Comparison of ENCODE assay signal across 12 mouse cellular contexts in genomic region chr17:44788982-44789747, GRCm38 (mm10). TPM values are rescaled to one million over a fixed set of nuclear protein-coding genes. Genes with fewer than 3 reads are reported as not detected.
DNase-seq lines count a peak whose midpoint lies in the region; ATAC-seq and TF ChIP-seq lines count a peak whose summit lies in the region.
"Had no signal": no experiment of that assay in that cellular context is flagged by ENCODE, and none has a peak within 500 bp of the region (broad histone marks: within the 10 kb centered on the region; RNA-seq: fewer than 3 reads in every experiment).

No protein-coding gene starts in this region.

- no peak overlapping the region for H3K9ac ChIP-seq in embryonic facial prominence, embryonic 13.5 days
- no peak overlapping the region for H3K9ac ChIP-seq in limb, embryonic 11.5 days (ENCODE audit: low read length)
- no peak overlapping the region for H3K9ac ChIP-seq in ES-Bruce4 (ENCODE audit: low read depth, poor library complexity, severe bottlenecking)
- H3K9ac ChIP-seq in kidney, postnatal 0 days (ENCODE audit: low read depth, low read length), result no peak overlapping the region
- no peak overlapping the region for H3K9ac ChIP-seq in intestine, embryonic 16.5 days (ENCODE audit: low read depth, low read length)

- peaks cover 5% of the 10 kb centered on the region; the same call in 1 of the 2 replicates for H3K27me3 ChIP-seq in embryonic facial prominence, embryonic 13.5 days
- no peaks in the 10 kb centered on the region for H3K27me3 ChIP-seq in embryonic facial prominence, embryonic 10.5 days (replicated peaks; ENCODE audit: low read depth, poor library complexity, severe bottlenecking)
- H3K27me3 ChIP-seq in limb, embryonic 11.5 days (ENCODE audit: control insufficient read depth, insufficient read depth, low read length), result no peaks in the 10 kb centered on the region
- H3K27me3 ChIP-seq in limb, embryonic 10.5 days (ENCODE audit: low read depth, poor library complexity, severe bottlenecking), result no peaks in the 10 kb centered on the region
- H3K27me3 ChIP-seq in ES-Bruce4 (ENCODE audit: control insufficient read depth, insufficient read depth, low read length, poor library complexity, severe bottlenecking), result no peaks in the 10 kb centered on the region
- no peaks in the 10 kb centered on the region for H3K27me3 ChIP-seq in kidney, postnatal 0 days (ENCODE audit: insufficient read depth, low read length)
- H3K27me3 ChIP-seq in intestine, embryonic 16.5 days (replicated peaks; ENCODE audit: control insufficient read depth, insufficient read depth, low read length), result no peaks in the 10 kb centered on the region

- TF ChIP-seq POLR2A in ES-Bruce4 (IDR thresholded peaks at IDR 0.05; ENCODE audit: insufficient read depth, low read length), result no peak

- H3K36me3 ChIP-seq in embryonic facial prominence, embryonic 13.5 days, result peaks cover 14% of the 10 kb centered on the region
- peaks cover 13% of the 10 kb centered on the region for H3K36me3 ChIP-seq in embryonic facial prominence, embryonic 10.5 days (replicated peaks)
- no peaks in the 10 kb centered on the region for H3K36me3 ChIP-seq in limb, embryonic 11.5 days (ENCODE audit: control insufficient read depth, insufficient read depth, low read length)
- peaks cover 10% of the 10 kb centered on the region for H3K36me3 ChIP-seq in limb, embryonic 10.5 days
- no peaks in the 10 kb centered on the region for H3K36me3 ChIP-seq in ES-Bruce4 (ENCODE audit: control insufficient read depth, insufficient read depth, low read length, poor library complexity, severe bottlenecking)
- H3K36me3 ChIP-seq in kidney, postnatal 0 days (ENCODE audit: insufficient read depth, low read length), result peaks cover 4% of the 10 kb centered on the region; the same call in 1 of the 2 replicates
- H3K36me3 ChIP-seq in intestine, embryonic 16.5 days (ENCODE audit: control insufficient read depth, insufficient read depth, low read length), result no peaks in the 10 kb centered on the region

- TF ChIP-seq EP300 in ES-Bruce4 (IDR thresholded peaks at IDR 0.05; ENCODE audit: insufficient read depth, low read depth, low read length), result no peak

- H3K4me1 ChIP-seq in embryonic facial prominence, embryonic 13.5 days, result peaks cover 12% of the 10 kb centered on the region
- peaks cover 4% of the 10 kb centered on the region; the same call in 1 of the 2 replicates for H3K4me1 ChIP-seq in embryonic facial prominence, embryonic 10.5 days
- no peaks in the 10 kb centered on the region for H3K4me1 ChIP-seq in limb, embryonic 11.5 days (ENCODE audit: control insufficient read depth, insufficient read depth, low read length)
- no peaks in the 10 kb centered on the region for H3K4me1 ChIP-seq in limb, embryonic 10.5 days
- no peaks in the 10 kb centered on the region for H3K4me1 ChIP-seq in ES-Bruce4 (ENCODE audit: control insufficient read depth, insufficient read depth, low read length)
- no peaks in the 10 kb centered on the region for H3K4me1 ChIP-seq in kidney, postnatal 0 days (replicated peaks; ENCODE audit: insufficient read depth, low read length)
- H3K4me1 ChIP-seq in intestine, embryonic 16.5 days (ENCODE audit: control insufficient read depth, insufficient read depth, low read length), result no peaks in the 10 kb centered on the region

- H3K27ac ChIP-seq in embryonic facial prominence, embryonic 13.5 days, result peak overlapping the region; percentile 16; the same call in 1 of the 2 replicates
- no peak overlapping the region for H3K27ac ChIP-seq in embryonic facial prominence, embryonic 10.5 days (replicated peaks)
- H3K27ac ChIP-seq in limb, embryonic 11.5 days (replicated peaks; ENCODE audit: low read depth, low read length), result no peak overlapping the region
- no peak overlapping the region for H3K27ac ChIP-seq in limb, embryonic 10.5 days
- no peak overlapping the region for H3K27ac ChIP-seq in ES-Bruce4 (ENCODE audit: insufficient read depth, low read length)
- no peak overlapping the region for H3K27ac ChIP-seq in kidney, postnatal 0 days
- H3K27ac ChIP-seq in intestine, embryonic 16.5 days (ENCODE audit: low read length), result no peak overlapping the region

- no peak for ATAC-seq in embryonic facial prominence, embryonic 13.5 days (ENCODE audit: insufficient number of reproducible peaks, insufficient read depth, low FRiP score, low TSS enrichment, low read depth)
- ATAC-seq in limb, embryonic 11.5 days (ENCODE audit: insufficient number of reproducible peaks, low FRiP score, low TSS enrichment, low read depth), result no peak
- no peak for ATAC-seq in kidney, postnatal 0 days (replicated peaks; ENCODE audit: low FRiP score, low read depth)
- no peak for ATAC-seq in intestine, embryonic 16.5 days

- H3K9me3 ChIP-seq in embryonic facial prominence, embryonic 13.5 days, result no peaks in the 10 kb centered on the region
- H3K9me3 ChIP-seq in embryonic facial prominence, embryonic 10.5 days, result no peaks in the 10 kb centered on the region
- H3K9me3 ChIP-seq in limb, embryonic 11.5 days (ENCODE audit: control insufficient read depth, low read length), result no peaks in the 10 kb centered on the region
- H3K9me3 ChIP-seq in limb, embryonic 10.5 days (replicated peaks), result no peaks in the 10 kb centered on the region
- no peaks in the 10 kb centered on the region for H3K9me3 ChIP-seq in ES-Bruce4 (replicated peaks; ENCODE audit: control insufficient read depth, insufficient read depth, low read length, poor library complexity, severe bottlenecking)
- no peaks in the 10 kb centered on the region for H3K9me3 ChIP-seq in kidney, postnatal 0 days (replicated peaks; ENCODE audit: low read length)
- no peaks in the 10 kb centered on the region for H3K9me3 ChIP-seq in intestine, embryonic 16.5 days (ENCODE audit: control insufficient read depth, low read length)

- 70% methylated on average over 5 of the region's 5 CpGs for WGBS in embryonic facial prominence, embryonic 13.5 days
- 73% methylated on average over 5 of the region's 5 CpGs for WGBS in embryonic facial prominence, embryonic 10.5 days
- WGBS in limb, embryonic 11.5 days, result 82% methylated on average over 5 of the region's 5 CpGs
- WGBS in limb, embryonic 10.5 days, result 88% methylated on average over 5 of the region's 5 CpGs
- WGBS in kidney, postnatal 0 days, result 81% methylated on average over 5 of the region's 5 CpGs
- 82% methylated on average over 5 of the region's 5 CpGs for WGBS in intestine, embryonic 16.5 days

- DNase-seq in embryonic facial prominence, embryonic 10.5 days (ENCODE audit: low spot score), result no peak
- DNase-seq in limb, embryonic 11.5 days (ENCODE audit: low spot score), result peak; percentile 16
- DNase-seq in limb, embryonic 10.5 days (ENCODE audit: low spot score), result no peak
- no peak for DNase-seq in kidney, postnatal 0 days (ENCODE audit: low spot score)
- DNase-seq in left cerebral cortex, adult 8-10 months (ENCODE audit: low spot score in 2 of 2), result no peak
- DNase-seq: cerebellum, adult 2 months; layer of hippocampus, adult 9-11 months; right cerebral cortex, postnatal 25 days had no signal

- TF ChIP-seq CTCF in ES-Bruce4 (IDR thresholded peaks at IDR 0.05; ENCODE audit: low read depth, low read length), result peak; percentile 29
- 0 out of 2 replicates have a peak, but pooled peaks have one; percentile 17 for TF ChIP-seq CTCF in kidney, postnatal 0 days (IDR thresholded peaks at IDR 0.05; ENCODE audit: low read depth)

- H3K4me3 ChIP-seq in embryonic facial prominence, embryonic 13.5 days, result no peak overlapping the region
- no peak overlapping the region for H3K4me3 ChIP-seq in embryonic facial prominence, embryonic 10.5 days
- no peak overlapping the region for H3K4me3 ChIP-seq in limb, embryonic 11.5 days (ENCODE audit: low read depth, low read length)
- H3K4me3 ChIP-seq in limb, embryonic 10.5 days, result no peak overlapping the region
- H3K4me3 ChIP-seq in ES-Bruce4 (ENCODE audit: low read depth, low read length), result no peak overlapping the region
- no peak overlapping the region for H3K4me3 ChIP-seq in kidney, postnatal 0 days (replicated peaks; ENCODE audit: low read depth, low read length)
- no peak overlapping the region for H3K4me3 ChIP-seq in intestine, embryonic 16.5 days (ENCODE audit: low read length)
- H3K4me3 ChIP-seq: myocyte had no signal

- no peak overlapping the region for H3K4me2 ChIP-seq in embryonic facial prominence, embryonic 13.5 days
- no peak overlapping the region for H3K4me2 ChIP-seq in limb, embryonic 11.5 days (ENCODE audit: low read depth, severe bottlenecking)
- no peak overlapping the region for H3K4me2 ChIP-seq in kidney, postnatal 0 days (ENCODE audit: low read length)
- H3K4me2 ChIP-seq in intestine, embryonic 16.5 days (ENCODE audit: low read depth, low read length), result no peak overlapping the region

RNA-seq across cellular contexts. Expression of gene Supt3, which starts 12.2 kb away (rescaled TPM):
- polyA plus RNA-seq in embryonic facial prominence, embryonic 13.5 days (2015; fragmentation: Nextera tagmentation; extraction: Ambion mirVana), result 24.5 and 25.4 TPM in 2 replicates
- 24.6 and 27.5 TPM in 2 replicates for polyA plus RNA-seq in embryonic facial prominence, embryonic 10.5 days (2016; fragmentation: Nextera tagmentation; extraction: Ambion mirVana)
- 25.5 and 27.0 TPM in 2 replicates for polyA plus RNA-seq in limb, embryonic 11.5 days (2014; fragmentation: Nextera tagmentation; extraction: Ambion mirVana)
- 21.6 and 24.9 TPM in 2 replicates for polyA plus RNA-seq in limb, embryonic 10.5 days (2016; fragmentation: Nextera tagmentation; extraction: Ambion mirVana)
- 15.9 and 17.7 TPM in 2 replicates for polyA plus RNA-seq in ES-Bruce4 (2011; ENCODE audit: insufficient read depth, insufficient read length, low read depth, missing spikeins)
- 19.2 and 21.3 TPM in 2 replicates for polyA plus RNA-seq in kidney, postnatal 0 days (2015; fragmentation: Nextera tagmentation; extraction: Ambion mirVana)
- polyA plus RNA-seq in intestine, embryonic 16.5 days (2015; fragmentation: Nextera tagmentation; extraction: Ambion mirVana), result 15.7 TPM in 2 replicates
- 10 to 100 TPM; 14.4 to 18.0 (median 16.6) TPM for total RNA-seq in left cerebral cortex, adult 8-10 months (2022)

RNA-seq across cellular contexts. Expression of gene Runx2, which starts 25.4 kb away (rescaled TPM):
- 40.2 and 41.5 TPM in 2 replicates for polyA plus RNA-seq in embryonic facial prominence, embryonic 13.5 days (2015; fragmentation: Nextera tagmentation; extraction: Ambion mirVana)
- polyA plus RNA-seq in embryonic facial prominence, embryonic 10.5 days (2016; fragmentation: Nextera tagmentation; extraction: Ambion mirVana), result 0.53 and 2.0 TPM in 2 replicates
- polyA plus RNA-seq in limb, embryonic 11.5 days (2014; fragmentation: Nextera tagmentation; extraction: Ambion mirVana), result 5.8 TPM in 2 replicates
- 1.3 and 4.6 TPM in 2 replicates for polyA plus RNA-seq in limb, embryonic 10.5 days (2016; fragmentation: Nextera tagmentation; extraction: Ambion mirVana)
- 0.39 and 0.59 TPM in 2 replicates for polyA plus RNA-seq in ES-Bruce4 (2011; ENCODE audit: insufficient read depth, insufficient read length, low read depth, missing spikeins)
- polyA plus RNA-seq in kidney, postnatal 0 days (2015; fragmentation: Nextera tagmentation; extraction: Ambion mirVana), result 3.8 and 4.0 TPM in 2 replicates
- polyA plus RNA-seq in intestine, embryonic 16.5 days (2015; fragmentation: Nextera tagmentation; extraction: Ambion mirVana), result 0.62 and 0.91 TPM in 2 replicates
- 10 to 100 TPM in 1 of 4 experiments, 1 to 10 TPM in 3; 8.9 to 12.6 (median 9.8) TPM for total RNA-seq in left cerebral cortex, adult 8-10 months (2022)
